Mouse (Mus musculus) layer of hippocampus, postnatal 14 days (tissue): Measurements from ENCODE around the gene Fgfr2. TPM values are rescaled to one million over a fixed set of nuclear protein-coding genes. Genes with fewer than 3 reads are reported as not detected.

Experiments used
- DNase-seq, 2 experiments: peaks; one replicate each; pipeline ENCODE4 v3.0.0; 2021 to 2022; ENCODE audit warnings: low spot score in 2 of 2, mixed read lengths in 1 of 2
- total RNA-seq, 2 experiments: library from RNA; stranded (reverse); gene quantifications; 2 replicates each; pipeline ENCODE4 v1.2.3; 2021

Gene Fgfr2
- total RNA-seq, 2 experiments from 2014 or later, result 38.3 to 40.2 TPM

GRCm38 (mm10) chr7:131960551-131960950 is 1162.6 kb downstream of the Fgfr2 start:
- no peak for DNase-seq

- DNase-seq, result no peak
Observed at GRCm38 (mm10) chr7:131958705-131959104, 1164.4 kb downstream of the Fgfr2 start.

- DNase-seq, result no peak
Observed at GRCm38 (mm10) chr7:131953402-131953801, 1169.7 kb downstream of the Fgfr2 start.

GRCm38 (mm10) chr7:131951131-131951530 is 1172.0 kb downstream of the Fgfr2 start:
- DNase-seq, result no peak

GRCm38 (mm10) chr7:131937611-131938010 is 1185.5 kb downstream of the Fgfr2 start:
- DNase-seq, result no peak

GRCm38 (mm10) chr7:131927288-131928050 is 1195.7 kb downstream of the Fgfr2 start:
- no peak for DNase-seq

- no peak for DNase-seq
Observed at GRCm38 (mm10) chr7:131917384-131917783, 1205.8 kb downstream of the Fgfr2 start.

- peak; percentile 22 to 41 for DNase-seq
Observed at GRCm38 (mm10) chr7:131909611-131910010, 1213.5 kb downstream of the Fgfr2 start.

- DNase-seq, result no peak
Observed at GRCm38 (mm10) chr7:131906499-131907190, 1216.5 kb downstream of the Fgfr2 start.

GRCm38 (mm10) chr7:131899356-131899755 is 1223.8 kb downstream of the Fgfr2 start:
- peak; percentile 68 to 85 for DNase-seq

- DNase-seq, result no peak
Observed at GRCm38 (mm10) chr7:131897282-131897681, 1225.9 kb downstream of the Fgfr2 start.

- DNase-seq, result no peak
Observed at GRCm38 (mm10) chr7:131882824-131883223, 1240.3 kb downstream of the Fgfr2 start.

GRCm38 (mm10) chr7:131881876-131882615 is 1241.1 kb downstream of the Fgfr2 start:
- peak; percentile 71 to 82 for DNase-seq

- no peak for DNase-seq
Observed at GRCm38 (mm10) chr7:131880150-131880549, 1243.0 kb downstream of the Fgfr2 start.

- no peak for DNase-seq
Observed at GRCm38 (mm10) chr7:131878846-131879245, 1244.3 kb downstream of the Fgfr2 start.

- no peak for DNase-seq
Observed at GRCm38 (mm10) chr7:131861157-131861556, 1262.0 kb downstream of the Fgfr2 start.

GRCm38 (mm10) chr7:131855641-131856040 is 1267.5 kb downstream of the Fgfr2 start:
- no peak for DNase-seq

GRCm38 (mm10) chr7:131850579-131850978 is 1272.6 kb downstream of the Fgfr2 start:
- DNase-seq, result no peak

- no peak for DNase-seq
Observed at GRCm38 (mm10) chr7:131846066-131846905, 1276.9 kb downstream of the Fgfr2 start.

GRCm38 (mm10) chr7:131830261-131830660 is 1292.9 kb downstream of the Fgfr2 start:
- no peak for DNase-seq

GRCm38 (mm10) chr7:131826811-131827210 is 1296.3 kb downstream of the Fgfr2 start:
- DNase-seq, result no peak
